Mouse (Mus musculus): ENCODE measurements at regions not wholly inside any gene's neighbourhood (a gene's known extent, or its start where the extent isn't known, plus 50 kb on each side); places are given as distances from the start of the nearest gene placed in this dataset.

GRCm38 (mm10) chr10:24410885-24411284, 184.4 kb upstream of the Ccn2 start:
- Histone ChIP-seq H3K9ac (replicated peaks; ENCODE audit: low read length, poor library complexity, severe bottlenecking) (no peak overlapping the region), H3K4me2 (ENCODE audit: low read depth, low read length, poor library complexity, severe bottlenecking) (no peak overlapping the region), H3K4me3 (ENCODE audit: low read depth, low read length) (no peak overlapping the region), H3K9me3 (ENCODE audit: low read length) (no peaks in the 10 kb centered on the region), H3K36me3 (ENCODE audit: insufficient read depth, low read length) (no peaks in the 10 kb centered on the region), H3K27ac (ENCODE audit: low read depth, low read length) (no peak overlapping the region), H3K27me3 (ENCODE audit: insufficient read depth, low read length) (no peaks in the 10 kb centered on the region), H3K4me1 (ENCODE audit: insufficient read depth, low read length) (peaks cover 6% of the 10 kb centered on the region; the same call in 1 of the 2 replicates)
- no peak for TF ChIP-seq CTCF (IDR thresholded peaks at IDR 0.05)
- 92% methylated on average over 4 of the region's 4 CpGs for WGBS
- no peak for DNase-seq (ENCODE audit: low spot score)
- no peak for ATAC-seq (ENCODE audit: low FRiP score)

GRCm38 (mm10) chr10:24422498-24423160, 172.6 kb upstream of the Ccn2 start:
- no peak overlapping the region for H3K4me2 ChIP-seq (ENCODE audit: low read depth, low read length, poor library complexity, severe bottlenecking)
- H3K27me3 ChIP-seq (ENCODE audit: insufficient read depth, low read length), result no peaks in the 10 kb centered on the region
- DNase-seq (ENCODE audit: low spot score) (no peak), ATAC-seq (ENCODE audit: low FRiP score) (no peak)
- H3K4me1 ChIP-seq (ENCODE audit: insufficient read depth, low read length), result no peaks in the 10 kb centered on the region
- H3K9me3 ChIP-seq (ENCODE audit: low read length), result no peaks in the 10 kb centered on the region
- H3K27ac ChIP-seq (ENCODE audit: low read depth, low read length), result no peak overlapping the region
- no peak for TF ChIP-seq CTCF (IDR thresholded peaks at IDR 0.05)
- H3K4me3 ChIP-seq (ENCODE audit: low read depth, low read length), result no peak overlapping the region
- no peaks in the 10 kb centered on the region for H3K36me3 ChIP-seq (ENCODE audit: insufficient read depth, low read length)
- 82% methylated on average over 4 of the region's 4 CpGs for WGBS
- no peak overlapping the region for H3K9ac ChIP-seq (replicated peaks; ENCODE audit: low read length, poor library complexity, severe bottlenecking)

- TF ChIP-seq CTCF (IDR thresholded peaks at IDR 0.05), result no peak
- H3K36me3 ChIP-seq (ENCODE audit: insufficient read depth, low read length), result no peaks in the 10 kb centered on the region
- no peak overlapping the region for H3K4me2 ChIP-seq (ENCODE audit: low read depth, low read length, poor library complexity, severe bottlenecking)
- DNase-seq (ENCODE audit: low spot score) (no peak), ATAC-seq (ENCODE audit: low FRiP score) (no peak)
- H3K9me3 ChIP-seq (ENCODE audit: low read length), result no peaks in the 10 kb centered on the region
- no peak overlapping the region for H3K9ac ChIP-seq (replicated peaks; ENCODE audit: low read length, poor library complexity, severe bottlenecking)
- H3K4me1 ChIP-seq (ENCODE audit: insufficient read depth, low read length), result no peaks in the 10 kb centered on the region
- H3K27ac ChIP-seq (ENCODE audit: low read depth, low read length), result no peak overlapping the region
- H3K27me3 ChIP-seq (ENCODE audit: insufficient read depth, low read length), result no peaks in the 10 kb centered on the region
- no peak overlapping the region for H3K4me3 ChIP-seq (ENCODE audit: low read depth, low read length)
Measured at GRCm38 (mm10) chr10:24433737-24434367, 161.4 kb upstream of the Ccn2 start.

- H3K27me3 ChIP-seq (ENCODE audit: insufficient read depth, low read length), result no peaks in the 10 kb centered on the region
- no peaks in the 10 kb centered on the region for H3K9me3 ChIP-seq (ENCODE audit: low read length)
- no peak overlapping the region for H3K9ac ChIP-seq (replicated peaks; ENCODE audit: low read length, poor library complexity, severe bottlenecking)
- ATAC-seq (ENCODE audit: low FRiP score) (no peak), DNase-seq (ENCODE audit: low spot score) (peak; percentile 18)
- H3K4me1 ChIP-seq (ENCODE audit: insufficient read depth, low read length), result no peaks in the 10 kb centered on the region
- H3K27ac ChIP-seq (ENCODE audit: low read depth, low read length), result no peak overlapping the region
- no peaks in the 10 kb centered on the region for H3K36me3 ChIP-seq (ENCODE audit: insufficient read depth, low read length)
- no peak for TF ChIP-seq CTCF (IDR thresholded peaks at IDR 0.05)
- 59% methylated on average over 2 of the region's 2 CpGs for WGBS
- H3K4me2 ChIP-seq (ENCODE audit: low read depth, low read length, poor library complexity, severe bottlenecking), result no peak overlapping the region
- H3K4me3 ChIP-seq (ENCODE audit: low read depth, low read length), result no peak overlapping the region
Measured at GRCm38 (mm10) chr10:24437177-24437576, 158.1 kb upstream of the Ccn2 start.

- WGBS, result 43% methylated on average over 1 of the region's 1 CpGs
- ATAC-seq (ENCODE audit: low FRiP score), result no peak
- Histone ChIP-seq H3K9ac (replicated peaks; ENCODE audit: low read length, poor library complexity, severe bottlenecking) (no peak overlapping the region), H3K4me3 (ENCODE audit: low read depth, low read length) (no peak overlapping the region), H3K27ac (ENCODE audit: low read depth, low read length) (no peak overlapping the region), H3K27me3 (ENCODE audit: insufficient read depth, low read length) (no peaks in the 10 kb centered on the region), H3K4me1 (ENCODE audit: insufficient read depth, low read length) (no peaks in the 10 kb centered on the region), H3K9me3 (ENCODE audit: low read length) (no peaks in the 10 kb centered on the region), H3K36me3 (ENCODE audit: insufficient read depth, low read length) (no peaks in the 10 kb centered on the region), H3K4me2 (ENCODE audit: low read depth, low read length, poor library complexity, severe bottlenecking) (no peak overlapping the region)
- TF ChIP-seq CTCF (IDR thresholded peaks at IDR 0.05), result no peak
- DNase-seq (ENCODE audit: low spot score), result no peak
Measured at GRCm38 (mm10) chr10:24444572-24444971, 150.7 kb upstream of the Ccn2 start.

GRCm38 (mm10) chr10:24445036-24445435, 150.2 kb upstream of the Ccn2 start:
- ATAC-seq (ENCODE audit: low FRiP score), result no peak
- Histone ChIP-seq H3K27ac (ENCODE audit: low read depth, low read length) (no peak overlapping the region), H3K4me2 (ENCODE audit: low read depth, low read length, poor library complexity, severe bottlenecking) (no peak overlapping the region), H3K4me1 (ENCODE audit: insufficient read depth, low read length) (no peaks in the 10 kb centered on the region), H3K9ac (replicated peaks; ENCODE audit: low read length, poor library complexity, severe bottlenecking) (no peak overlapping the region), H3K36me3 (ENCODE audit: insufficient read depth, low read length) (no peaks in the 10 kb centered on the region), H3K4me3 (ENCODE audit: low read depth, low read length) (no peak overlapping the region), H3K27me3 (ENCODE audit: insufficient read depth, low read length) (no peaks in the 10 kb centered on the region), H3K9me3 (ENCODE audit: low read length) (no peaks in the 10 kb centered on the region)
- TF ChIP-seq CTCF (IDR thresholded peaks at IDR 0.05), result no peak
- WGBS, result 85% methylated on average over 6 of the region's 6 CpGs
- no peak for DNase-seq (ENCODE audit: low spot score)

Measured in midbrain, postnatal 0 days (tissue).